Mouse (Mus musculus) E14TG2a.4 (cell line): Measurements from ENCODE around the gene Tsnaxip1.

Experiments
- H3K27me3 ChIP-seq: 2 replicates; pipeline ENCODE4 v1.6.1; 2014; ENCODE audit warnings: low read length, control low read depth; ENCODE audit not compliant: insufficient read depth
- H3K36me3 ChIP-seq: 2 replicates; pipeline ENCODE4 v1.6.1; 2014; ENCODE audit warnings: low read length, control low read depth; ENCODE audit not compliant: insufficient read depth
- H3K4me1 ChIP-seq: replicated peaks from 2 replicates; pipeline ENCODE4 v1.6.1; 2014; ENCODE audit warnings: low read depth, low read length, control low read depth
- H3K4me3 ChIP-seq: replicated peaks from 2 replicates; pipeline ENCODE4 v1.5.1; 2014; ENCODE audit warnings: mild to moderate bottlenecking, low read length
- H3K9me3 ChIP-seq: 2 replicates; pipeline ENCODE4 v1.6.1; 2014; ENCODE audit warnings: low read length, control low read depth
- CTCF ChIP-seq: conservative IDR thresholded peaks from 2 replicates; pipeline ENCODE4 v1.5.1; 2014; ENCODE audit warnings: low read length
- NANOG ChIP-seq: IDR thresholded peaks from 2 replicates; pipeline ENCODE4 v1.6.1; 2014; ENCODE audit warnings: borderline replicate concordance, low read length, mixed read lengths
- POU5F1 ChIP-seq: IDR thresholded peaks from 2 replicates; pipeline ENCODE4 v1.6.1; 2014; ENCODE audit warnings: low read length, borderline replicate concordance

Tsnaxip1 gene

DNA sequence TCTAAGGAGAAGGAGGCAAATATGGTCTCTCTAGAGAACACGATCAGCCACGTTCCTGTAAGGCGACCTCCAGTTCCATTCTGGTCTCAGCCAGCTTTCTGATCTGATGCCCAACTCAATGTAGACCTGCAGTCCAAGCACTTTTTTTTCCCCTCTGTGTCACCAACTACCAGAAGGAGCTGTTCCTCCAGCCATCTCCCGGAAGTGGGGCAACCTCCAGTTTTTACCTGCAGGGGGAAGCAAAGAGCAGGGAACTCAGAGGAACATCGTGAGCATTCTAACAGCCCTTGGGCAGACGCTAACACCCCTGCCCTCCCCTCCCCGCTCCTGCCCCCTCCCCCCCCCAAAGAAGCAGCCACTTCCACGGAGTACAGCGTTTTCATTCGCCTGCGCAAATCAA lies 7.8 kb downstream of the Tsnaxip1 start:
- H3K27me3 ChIP-seq: no peaks in the 10 kb centered on the region
- 0 out of 2 replicates have a peak, but pooled peaks cover 2% of the 10 kb centered on the region for H3K36me3 ChIP-seq
- no peak overlapping the region for H3K4me3 ChIP-seq
- H3K9me3 ChIP-seq: no peaks in the 10 kb centered on the region
- TF ChIP-seq NANOG (no peak), CTCF (peak; percentile 66)
- H3K4me1 ChIP-seq: 0 out of 2 replicates have a peak, but pooled peaks cover 4% of the 10 kb centered on the region

DNA sequence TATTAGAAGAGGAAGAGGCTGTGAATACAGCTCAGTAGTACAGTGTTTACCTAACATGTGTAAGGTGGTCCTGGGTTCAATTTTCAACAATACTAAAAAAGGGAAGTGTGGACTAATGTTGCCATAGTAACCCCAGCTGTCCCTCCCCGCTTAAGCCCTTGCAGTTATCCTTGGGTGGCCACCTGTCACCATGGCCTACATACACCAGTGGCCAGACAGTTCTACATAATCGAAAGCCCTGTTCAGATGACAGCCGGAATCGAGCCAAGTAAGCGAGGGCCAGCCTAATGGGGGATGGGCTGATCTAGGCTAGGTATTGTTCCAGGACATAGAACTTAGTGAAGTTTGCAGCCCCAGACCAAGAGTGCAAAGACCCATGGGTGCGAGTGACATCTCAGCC lies 9.5 kb downstream of the Tsnaxip1 start:
- H3K4me3 ChIP-seq: no peak overlapping the region
- H3K36me3 ChIP-seq: peaks cover 19% of the 10 kb centered on the region
- TF ChIP-seq NANOG: no peak
- no peak for TF ChIP-seq POU5F1
- no peak for TF ChIP-seq CTCF
- H3K27me3 ChIP-seq: no peaks in the 10 kb centered on the region
- H3K4me1 ChIP-seq: 0 out of 2 replicates have a peak, but pooled peaks cover 4% of the 10 kb centered on the region
- no peaks in the 10 kb centered on the region for H3K9me3 ChIP-seq

DNA sequence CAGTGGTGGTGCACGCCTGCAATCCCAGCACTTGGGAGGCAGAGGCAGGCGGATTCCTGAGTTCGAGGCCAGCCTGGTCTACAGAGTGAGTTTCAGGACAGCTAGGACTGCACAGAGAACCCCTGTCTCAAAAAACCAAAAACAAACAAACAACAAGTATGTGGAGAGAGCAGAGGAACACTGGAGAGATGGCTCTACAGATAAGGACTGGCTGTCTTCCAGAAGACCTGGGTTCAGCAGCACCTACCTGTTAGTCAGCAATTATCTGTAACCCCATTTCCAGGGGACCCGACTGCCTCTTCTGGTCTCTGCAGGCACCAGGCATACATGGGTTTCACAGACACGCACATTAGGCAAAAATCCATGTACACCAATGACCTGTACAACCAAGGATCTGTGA lies 11.7 kb downstream of the Tsnaxip1 start:
- TF ChIP-seq NANOG: no peak
- TF ChIP-seq CTCF: no peak
- TF ChIP-seq POU5F1: no peak
- Histone ChIP-seq H3K27me3 (no peaks in the 10 kb centered on the region), H3K36me3 (peaks cover 38% of the 10 kb centered on the region), H3K4me1 (0 out of 2 replicates have a peak, but pooled peaks cover 4% of the 10 kb centered on the region), H3K4me3 (no peak overlapping the region), H3K9me3 (no peaks in the 10 kb centered on the region)

DNA sequence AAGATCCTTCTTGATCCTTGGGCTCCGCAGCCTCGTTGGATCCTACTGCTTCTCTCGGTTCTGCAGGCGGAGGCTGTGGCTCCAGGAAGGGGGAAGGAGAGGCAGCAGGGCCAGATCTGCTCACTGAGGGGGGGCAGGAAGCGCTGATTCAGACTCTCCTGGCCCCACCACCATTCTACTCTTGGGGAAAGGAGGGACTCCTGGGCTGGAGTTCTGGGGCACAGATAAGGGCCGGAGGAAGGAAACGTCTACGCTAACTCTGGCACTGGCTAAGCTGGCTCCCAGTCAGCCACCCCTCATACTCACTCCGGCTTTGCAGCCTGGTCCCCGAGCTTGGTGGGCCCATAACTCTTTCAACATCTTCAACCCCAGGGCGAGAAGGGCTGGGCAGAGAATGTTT lies 19.1 kb downstream of the Tsnaxip1 start:
- Histone ChIP-seq H3K9me3 (no peaks in the 10 kb centered on the region), H3K4me3 (no peak overlapping the region), H3K36me3 (peaks cover 81% of the 10 kb centered on the region), H3K27me3 (no peaks in the 10 kb centered on the region), H3K4me1 (peaks cover 42% of the 10 kb centered on the region)
- no peak for TF ChIP-seq CTCF
- TF ChIP-seq POU5F1: no peak
- no peak for TF ChIP-seq NANOG

DNA sequence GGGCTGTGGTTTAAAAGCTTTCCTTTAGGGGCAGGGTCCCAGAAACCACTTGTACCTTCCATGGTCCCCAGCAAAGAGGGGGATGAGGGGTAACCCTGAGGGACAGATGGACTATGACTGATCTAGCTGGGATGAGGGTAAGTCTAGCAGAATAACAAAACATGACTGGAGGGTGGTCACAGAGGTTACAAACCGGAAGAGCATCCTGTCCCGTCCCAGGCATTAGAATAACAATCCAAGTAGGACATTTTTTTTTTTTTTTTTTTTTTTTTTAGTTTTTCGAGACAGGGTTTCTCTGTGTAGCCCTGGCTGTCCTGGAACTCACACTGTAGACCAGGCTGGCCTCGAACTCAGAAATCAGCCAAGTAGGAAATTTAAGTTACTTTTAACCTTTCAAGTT lies 22.5 kb downstream of the Tsnaxip1 start:
- H3K27me3 ChIP-seq: no peaks in the 10 kb centered on the region
- peak overlapping the region; percentile 97 for H3K4me3 ChIP-seq
- TF ChIP-seq POU5F1: no peak
- TF ChIP-seq CTCF: no peak
- no peak for TF ChIP-seq NANOG

DNA sequence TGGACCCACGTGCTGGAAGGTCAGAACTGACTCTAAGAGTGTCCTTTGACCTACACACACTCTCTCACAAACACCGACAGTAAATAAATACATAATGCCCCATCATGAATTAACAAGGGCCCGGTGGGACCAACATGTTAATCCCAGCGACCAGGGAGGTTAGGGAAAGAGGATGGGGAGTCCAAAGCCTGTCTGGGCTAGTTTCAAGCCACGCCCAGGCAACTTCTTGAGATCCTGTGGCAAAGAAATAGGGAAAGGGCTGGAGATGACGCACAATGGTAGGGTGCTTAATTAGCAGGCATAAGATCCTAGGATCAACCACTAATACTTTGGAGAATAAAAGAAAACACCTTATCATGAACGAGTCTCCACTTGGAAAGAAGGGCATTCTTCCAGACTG lies 23.1 kb downstream of the Tsnaxip1 start:
- H3K4me1 ChIP-seq: peaks cover 64% of the 10 kb centered on the region
- TF ChIP-seq POU5F1: no peak
- no peak for TF ChIP-seq CTCF
- no peak for TF ChIP-seq NANOG
- peaks cover 44% of the 10 kb centered on the region for H3K36me3 ChIP-seq
- no peaks in the 10 kb centered on the region for H3K9me3 ChIP-seq
- peak overlapping the region; percentile 97 for H3K4me3 ChIP-seq
- no peaks in the 10 kb centered on the region for H3K27me3 ChIP-seq

More for the DNA sequence above, 22.5 kb downstream of the Tsnaxip1 start:
- Histone ChIP-seq H3K36me3 (peaks cover 50% of the 10 kb centered on the region), H3K4me1 (peaks cover 62% of the 10 kb centered on the region), H3K9me3 (no peaks in the 10 kb centered on the region)

DNA sequence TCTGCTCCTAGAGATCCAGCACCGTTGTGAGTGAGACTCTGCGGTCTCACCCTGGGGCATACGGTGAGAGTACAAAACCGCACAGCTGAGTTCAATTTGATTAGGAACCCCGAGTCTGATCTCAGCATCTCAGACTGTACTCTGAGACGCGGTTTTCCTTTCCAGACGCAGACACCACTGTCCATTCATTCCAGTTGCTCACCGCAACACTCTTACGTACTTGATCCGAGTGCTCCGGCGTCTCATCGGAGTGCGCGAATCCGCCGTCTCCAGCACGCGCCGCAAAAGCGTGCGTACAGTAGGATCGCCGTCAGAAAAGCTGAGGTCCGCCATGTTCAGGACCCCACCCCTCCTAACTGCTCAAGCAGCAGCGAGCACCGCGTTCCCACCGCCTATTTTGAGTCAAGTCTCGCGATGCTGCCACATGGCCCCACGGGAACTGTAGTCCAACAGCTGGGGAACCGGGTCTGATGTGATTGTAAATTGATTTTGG lies 24.2 kb downstream of the Tsnaxip1 start:
- Histone ChIP-seq H3K4me3 (peak overlapping the region; percentile 97), H3K9me3 (no peaks in the 10 kb centered on the region), H3K27me3 (no peaks in the 10 kb centered on the region; the same call in 1 of the 2 replicates), H3K36me3 (peaks cover 43% of the 10 kb centered on the region), H3K4me1 (peaks cover 69% of the 10 kb centered on the region)
- TF ChIP-seq NANOG: no peak
- TF ChIP-seq CTCF: no peak
- no peak for TF ChIP-seq POU5F1

DNA sequence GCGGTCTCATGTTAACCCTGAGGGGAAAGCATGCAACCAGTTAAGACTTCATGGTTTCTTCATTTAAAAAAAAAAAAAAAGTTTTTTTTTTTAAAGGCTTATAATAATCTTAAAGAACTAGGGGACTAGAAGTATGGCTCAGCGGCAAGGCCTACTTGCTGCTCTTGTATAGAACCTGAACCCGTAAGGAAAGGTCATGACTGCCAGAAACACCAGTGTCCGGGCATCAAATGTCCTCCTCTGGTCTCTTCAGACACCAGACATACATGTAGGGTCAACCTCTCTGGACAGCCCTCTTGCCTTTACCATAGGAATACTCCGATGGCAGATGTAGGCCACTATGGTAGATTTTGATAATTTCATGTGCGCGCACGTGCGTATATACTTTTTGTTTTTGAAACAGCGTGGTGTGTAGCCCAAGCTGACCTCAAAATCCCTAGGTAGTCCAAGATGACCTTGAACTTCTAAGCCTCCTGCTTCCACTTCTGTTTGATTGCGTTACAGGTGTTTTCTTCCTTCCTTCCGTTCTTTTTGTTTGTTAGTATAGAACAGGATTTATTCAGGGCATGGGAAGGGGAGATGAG lies 24.7 kb downstream of the Tsnaxip1 start:
- TF ChIP-seq CTCF (no peak), NANOG (no peak), POU5F1 (no peak)
- peak overlapping the region; percentile 97 for H3K4me3 ChIP-seq
- H3K4me1 ChIP-seq: peaks cover 69% of the 10 kb centered on the region
- peaks cover 42% of the 10 kb centered on the region for H3K36me3 ChIP-seq
- H3K9me3 ChIP-seq: no peaks in the 10 kb centered on the region
- no peaks in the 10 kb centered on the region; the same call in 1 of the 2 replicates for H3K27me3 ChIP-seq

DNA sequence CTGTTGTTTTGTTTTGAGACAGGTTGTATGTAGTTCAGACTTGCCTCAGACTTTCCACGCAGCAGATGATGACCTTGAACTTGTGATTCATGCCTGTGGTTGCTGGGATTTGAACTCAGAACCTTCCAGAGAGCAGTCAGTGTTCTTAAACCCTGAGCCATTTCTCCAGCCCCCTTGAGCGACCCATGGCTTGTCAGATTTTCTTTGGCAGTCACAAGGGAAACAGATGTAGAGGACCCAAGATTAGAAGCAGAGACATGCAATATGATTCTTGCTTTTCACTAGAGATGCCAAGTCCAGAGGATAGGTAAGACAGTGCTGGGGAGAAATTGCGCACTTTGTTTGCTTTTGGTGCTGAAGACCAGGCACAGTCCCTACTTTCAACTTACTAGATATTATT lies 25.6 kb downstream of the Tsnaxip1 start, which contains the start of gene Cenpt:
Gene Cenpt, minus strand, starts transcription at position 101 of the 400 bp plus-strand sequence.
- TF ChIP-seq NANOG: no peak
- no peak for TF ChIP-seq POU5F1
- no peak for TF ChIP-seq CTCF
- Histone ChIP-seq H3K27me3 (no peaks in the 10 kb centered on the region; the same call in 1 of the 2 replicates), H3K4me1 (peaks cover 72% of the 10 kb centered on the region), H3K9me3 (no peaks in the 10 kb centered on the region), H3K4me3 (peak within 1 kb of the TSS; percentile 97), H3K36me3 (peaks cover 42% of the 10 kb centered on the region)
